Mouse (Mus musculus) liver, adult 2 months (tissue): Measurements from ENCODE around the gene Pomt2.

Source experiments
- CTCF ChIP-seq: fragments of 200-500 bp; IDR thresholded peaks from 2 replicates; pipeline ENCODE4 v1.5.1; 2011; ENCODE audit warnings: low read depth, low read length, control low read depth
- POLR2A ChIP-seq: fragments of 200-500 bp; IDR thresholded peaks from 2 replicates; pipeline ENCODE4 v1.6.1; 2011; ENCODE audit warnings: low read length, control low read depth; ENCODE audit not compliant: insufficient read depth; ENCODE audit errors: extremely low read depth

- TF ChIP-seq CTCF: no peak
- TF ChIP-seq POLR2A: no peak
Observed at GRCm38 (mm10) chr12:87070520-87070919, 77.2 kb downstream of the Pomt2 start.
